Mouse (Mus musculus) T-helper 1 cell (primary cell): ENCODE results near the gene Gm5108.

Experiments used
- in situ Hi-C: fragments of 300-600 bp; cut with MboI, MseI; formaldehyde crosslinking; loops from one replicate; pipeline ENCODE4 v1.15.1; 2025; ENCODE audit warnings: high pct_unique_total_duplicates

Gm5108 gene

DNA sequence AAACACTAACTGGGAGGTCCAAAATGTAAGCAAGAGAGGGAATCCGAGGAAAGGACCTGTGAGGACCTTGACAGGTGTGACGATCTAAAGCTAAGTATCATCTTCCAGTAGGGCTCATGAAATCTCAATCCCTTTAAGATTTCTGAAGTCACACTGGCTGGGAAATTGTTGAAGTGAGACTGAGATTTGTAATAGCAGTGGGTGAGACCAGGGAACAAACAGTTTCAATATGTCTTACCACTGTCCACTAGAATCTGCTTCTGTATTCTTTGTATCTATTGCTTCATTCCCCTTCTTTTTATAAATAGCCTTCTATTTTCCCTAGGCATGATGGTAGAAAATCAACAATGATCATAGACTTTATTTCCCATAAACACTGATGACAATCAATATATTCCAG is 79.4 kb downstream of the Gm5108 start:
- in situ Hi-C loops: no loop called here
